In genomic region chrX:134612285-134612959, GRCm38 (mm10) we compare ENCODE assay signal across 8 mouse cellular contexts. TPM values are rescaled to one million over a fixed set of nuclear protein-coding genes. Genes with fewer than 3 reads are reported as not detected.
DNase-seq lines count a peak whose midpoint lies in the region; ATAC-seq lines count a peak whose summit lies in the region.

No protein-coding gene starts in this region.

- no peak for DNase-seq in frontal cortex, postnatal 14 days (ENCODE audit: low spot score in 2 of 2)
- DNase-seq in cerebellum, adult 18-20 months: peak; percentile 36 to 42
- DNase-seq in heart, postnatal 10 days: peak; percentile 66 to 74
- DNase-seq in kidney, postnatal 25 days: peak; percentile 33 to 63
- peak; percentile 75 to 84 for DNase-seq in lung, postnatal 4 days
- peak; percentile 85 for DNase-seq in retina, postnatal 1 day

- peak overlapping the region; percentile 30 for H3K9ac ChIP-seq in forebrain, embryonic 13.5 days

- ATAC-seq in frontal cortex, adult (ENCODE audit: low TSS enrichment): peak; percentile 81
- peak; percentile 91 for ATAC-seq in forebrain, embryonic 13.5 days

- intact Hi-C loops in heart, postnatal 10 days (cut with DNase I): loop anchor here (5.0 kb wide), 4 partner anchors 35 to 300 kb away; partner anchors contain the start of genes Armcx1 and Armcx4

- WGBS in forebrain, embryonic 13.5 days: 19% methylated on average over 14 of the region's 15 CpGs

- H3K9me3 ChIP-seq in forebrain, embryonic 13.5 days (replicated peaks): no peaks in the 10 kb centered on the region

- H3K4me2 ChIP-seq in forebrain, embryonic 13.5 days: peak overlapping the region; percentile 55

- H3K4me3 ChIP-seq in forebrain, embryonic 13.5 days: peak overlapping the region; percentile 33

- peaks cover under 1% of the 10 kb centered on the region; the same call in 1 of the 2 replicates for H3K36me3 ChIP-seq in forebrain, embryonic 13.5 days (ENCODE audit: poor library complexity, severe bottlenecking)

- H3K4me1 ChIP-seq in forebrain, embryonic 13.5 days: no peaks in the 10 kb centered on the region

- H3K27me3 ChIP-seq in forebrain, embryonic 13.5 days: no peaks in the 10 kb centered on the region

- H3K27ac ChIP-seq in forebrain, embryonic 13.5 days: peak overlapping the region; percentile 83

RNA-seq across cellular contexts. Expression of gene Hnrnph2, which starts 11.4 kb away (rescaled TPM):
- 204 and 206 TPM in 2 replicates for polyA plus RNA-seq in forebrain, embryonic 13.5 days (2015; fragmentation: Nextera tagmentation; extraction: Ambion mirVana)
- total RNA-seq in heart, postnatal 10 days (2021): 10 to 100 TPM; 91.6 to 94.5 TPM

RNA-seq across cellular contexts. Expression of gene Gla, which starts 11.5 kb away (rescaled TPM):
- polyA plus RNA-seq in forebrain, embryonic 13.5 days (2015; fragmentation: Nextera tagmentation; extraction: Ambion mirVana): 3.6 and 4.2 TPM in 2 replicates
- 1 to 10 TPM; 2.2 to 2.4 TPM for total RNA-seq in heart, postnatal 10 days (2021)

RNA-seq across cellular contexts. Expression of gene Rpl36a, which starts 27.0 kb away (rescaled TPM):
- 264 and 325 TPM in 2 replicates for polyA plus RNA-seq in forebrain, embryonic 13.5 days (2015; fragmentation: Nextera tagmentation; extraction: Ambion mirVana)
- total RNA-seq in heart, postnatal 10 days (2021): 100 to 1,000 TPM; 186 TPM

RNA-seq across cellular contexts. Expression of gene Btk, which starts 29.1 kb away (rescaled TPM):
- 0.21 and 0.24 TPM in 2 replicates for polyA plus RNA-seq in forebrain, embryonic 13.5 days (2015; fragmentation: Nextera tagmentation; extraction: Ambion mirVana)
- under 1 TPM; 0.81 to 0.84 TPM for total RNA-seq in heart, postnatal 10 days (2021)

Comparison
In these comparisons a context has a peak if more than half of its experiments do, and no peak if none do; other contexts are left out.
1. DNase-seq: peak in cerebellum, adult 18-20 months (2 of 2), heart, postnatal 10 days (2 of 2), kidney, postnatal 25 days (2 of 2), lung, postnatal 4 days (2 of 2) and retina, postnatal 1 day (single experiment); none in frontal cortex, postnatal 14 days (0 of 2).